Mouse (Mus musculus): ENCODE measurements around the gene Pate2. TPM values are rescaled to one million over a fixed set of nuclear protein-coding genes. Genes with fewer than 3 reads are reported as not detected.
A peak's percentile ranks its signal among the peaks of the same experiment; 100 is the strongest.
"Not testable (repeated sequence)": the region's sequence is repeated elsewhere in the genome, so short reads cannot be mapped to it uniquely, and the experiment has no call there.

The Pate2 gene
- total RNA-seq, 2 experiments from 2014 or later: not detected

- DNase-seq (ENCODE audit: low spot score): no peak
Observed at GRCm38 (mm10) chr9:35556494-35557102, 13.5 kb upstream of the Pate2 start.

GRCm38 (mm10) chr9:35558257-35559008, 11.7 kb upstream of the Pate2 start, which contains the start of the genes Ddx25 and Pus3:
Gene Ddx25 (minus strand): TSS chr9:35558528.
Gene Pus3 (plus strand): TSS chr9:35558595.
- DNase-seq (ENCODE audit: low spot score): no peak

- DNase-seq (ENCODE audit: low spot score): peak; percentile 63
Observed at GRCm38 (mm10) chr9:35559009-35559890, 10.8 kb upstream of the Pate2 start.

- no peak for DNase-seq (ENCODE audit: low spot score)
Observed at GRCm38 (mm10) chr9:35561076-35561475, 9.0 kb upstream of the Pate2 start.

GRCm38 (mm10) chr9:35561583-35561982, 8.5 kb upstream of the Pate2 start:
- DNase-seq (ENCODE audit: low spot score): no peak

GRCm38 (mm10) chr9:35564536-35565240, 5.4 kb upstream of the Pate2 start:
- DNase-seq (ENCODE audit: low spot score): no peak

GRCm38 (mm10) chr9:35567995-35568394, 2.1 kb upstream of the Pate2 start:
- no peak for DNase-seq (ENCODE audit: low spot score)

GRCm38 (mm10) chr9:35570663-35571062, 579 bp downstream of the Pate2 start:
- no peak for DNase-seq (ENCODE audit: low spot score)

- no peak for DNase-seq (ENCODE audit: low spot score)
Observed at GRCm38 (mm10) chr9:35574416-35574815, 4.3 kb downstream of the Pate2 start.

- DNase-seq (ENCODE audit: low spot score): no peak
Observed at GRCm38 (mm10) chr9:35587674-35588073, 17.6 kb downstream of the Pate2 start.

GRCm38 (mm10) chr9:35592903-35593302, 22.8 kb downstream of the Pate2 start:
- DNase-seq (ENCODE audit: low spot score): no peak

- DNase-seq (ENCODE audit: low spot score): no peak
Observed at GRCm38 (mm10) chr9:35607647-35608405, 37.7 kb downstream of the Pate2 start.

- no peak for DNase-seq (ENCODE audit: low spot score)
Observed at GRCm38 (mm10) chr9:35611841-35612240, 41.8 kb downstream of the Pate2 start, which contains the start of gene Pate4. Gene Pate4 (minus strand): TSS chr9:35611941.

GRCm38 (mm10) chr9:35614005-35614404, 43.9 kb downstream of the Pate2 start:
- DNase-seq (ENCODE audit: low spot score): no peak

- DNase-seq (ENCODE audit: low spot score): not testable (repeated sequence)
Observed at GRCm38 (mm10) chr9:35616784-35617183, 46.7 kb downstream of the Pate2 start.

- DNase-seq (ENCODE audit: low spot score): no peak
Observed at GRCm38 (mm10) chr9:35632981-35633380, 62.9 kb downstream of the Pate2 start.

GRCm38 (mm10) chr9:35648102-35648501, 78.0 kb downstream of the Pate2 start, which contains the start of gene Pate3:
Gene Pate3 (minus strand): TSS chr9:35648202.
- DNase-seq (ENCODE audit: low spot score): no peak

GRCm38 (mm10) chr9:35673557-35673956, 103.5 kb downstream of the Pate2 start:
- no peak for DNase-seq (ENCODE audit: low spot score)

GRCm38 (mm10) chr9:35687013-35687412, 116.9 kb downstream of the Pate2 start, which contains the start of gene Pate1:
Gene Pate1 (minus strand): TSS chr9:35687390.
- no peak for DNase-seq (ENCODE audit: low spot score)

- no peak for DNase-seq (ENCODE audit: low spot score)
Observed at GRCm38 (mm10) chr9:35691924-35692323, 121.8 kb downstream of the Pate2 start.

All from gastrocnemius, adult 18-20 months (tissue).